Mouse (Mus musculus) liver, embryonic 11.5 days (tissue): ENCODE results near the gene Hmg20b. TPM values are rescaled to one million over a fixed set of nuclear protein-coding genes. Genes with fewer than 3 reads are reported as not detected.

Source experiments
- ATAC-seq: fragments of 200-750 bp; cut with Nextera tagmentation; replicated peaks from 2 replicates; pipeline ENCODE4 v1.8.0; 2017; ENCODE audit warnings: moderate number of reproducible peaks, mild to moderate bottlenecking, moderate TSS enrichment, moderate library complexity; ENCODE audit not compliant: low FRiP score
- DNase-seq: peaks from one replicate; pipeline ENCODE4 v3.0.0-alpha.2; 2017; ENCODE audit warnings: low spot score
- H3K27ac ChIP-seq: fragments of 300-500 bp; sonication (generic); 2 replicates; pipeline ENCODE4 v1.5.1; 2014; ENCODE audit warnings: mild to moderate bottlenecking, low read depth, low read length, control low read depth
- H3K27me3 ChIP-seq: fragments of 300-500 bp; sonication (generic); replicated peaks from 2 replicates; pipeline ENCODE4 v1.6.1; 2014; ENCODE audit warnings: low read length, mixed read lengths; ENCODE audit not compliant: control insufficient read depth, insufficient read depth
- H3K36me3 ChIP-seq: fragments of 300-500 bp; sonication (generic); 2 replicates; pipeline ENCODE4 v1.6.1; 2014; ENCODE audit warnings: mild to moderate bottlenecking, low read length, moderate library complexity, mixed read lengths; ENCODE audit not compliant: control insufficient read depth, insufficient read depth
- H3K4me1 ChIP-seq: fragments of 300-500 bp; sonication (generic); replicated peaks from 2 replicates; pipeline ENCODE4 v1.6.1; 2014; ENCODE audit warnings: low read length, mixed read lengths; ENCODE audit not compliant: control insufficient read depth, insufficient read depth
- H3K4me2 ChIP-seq: fragments of 300-500 bp; sonication (generic); 2 replicates; pipeline ENCODE4 v1.6.1; 2014; ENCODE audit warnings: mild to moderate bottlenecking, control low read depth, moderate library complexity
- H3K4me3 ChIP-seq: fragments of 300-500 bp; sonication (generic); 2 replicates; pipeline ENCODE4 v1.5.1; 2014; ENCODE audit warnings: low read depth, low read length, control low read depth
- H3K9ac ChIP-seq: fragments of 300-500 bp; sonication (generic); 2 replicates; pipeline ENCODE4 v1.6.1; 2014; ENCODE audit warnings: low read depth, low read length, control low read depth
- H3K9me3 ChIP-seq: fragments of 300-500 bp; sonication (generic); 2 replicates; pipeline ENCODE4 v1.6.1; 2016; ENCODE audit warnings: low read length, inconsistent platforms, mixed read lengths; ENCODE audit not compliant: control insufficient read depth
- WGBS: fragments of 180-500 bp; shearing (Covaris S2); extraction: QIAGEN DNeasy Blood & Tissue Kit; methylation state at CpG from one replicate; pipeline ENCODE4 v1.1.7; 2014; 5-methylcytosine and 5-hydroxymethylcytosine counted together
- polyA plus RNA-seq: library from polyadenylated mRNA; unstranded; fragments of >200 nt; fragmentation: Nextera tagmentation; extraction: Ambion mirVana; gene quantifications from 2 replicates; pipeline ENCODE4 v1.2.1, GENCODE M21; 2014

Gene Hmg20b
- polyA plus RNA-seq, 1 experiment from 2014 or later = 68.6 TPM

GRCm38 (mm10) chr10:81363436-81364346 lies 13.4 kb upstream of the Hmg20b start:
- peak overlapping the region; percentile 70 for H3K27ac ChIP-seq

GRCm38 (mm10) chr10:81362336-81362949 lies 12.2 kb upstream of the Hmg20b start:
- Histone ChIP-seq H3K36me3 (peaks cover 22% of the 10 kb centered on the region; the same call in 1 of the 2 replicates), H3K9ac (peak overlapping the region; percentile 32; the same call in 1 of the 2 replicates)

More at GRCm38 (mm10) chr10:81363436-81364346, 13.4 kb upstream of the Hmg20b start:
- no peak for DNase-seq
- Histone ChIP-seq H3K4me2 (peak overlapping the region; percentile 61), H3K9ac (peak overlapping the region; percentile 32), H3K4me1 (peaks cover 67% of the 10 kb centered on the region), H3K9me3 (no peaks in the 10 kb centered on the region), H3K36me3 (peaks cover 35% of the 10 kb centered on the region), H3K4me3 (peak overlapping the region; percentile 18), H3K27me3 (no peaks in the 10 kb centered on the region)
- peak; percentile 27; the same call in 1 of the 2 replicates for ATAC-seq
- WGBS = 28% methylated on average over 54 of the region's 54 CpGs

GRCm38 (mm10) chr10:81360721-81361120 lies 10.4 kb upstream of the Hmg20b start:
- Histone ChIP-seq H3K4me1 (peaks cover 90% of the 10 kb centered on the region), H3K9ac (peak overlapping the region; percentile 0), H3K4me3 (no peak overlapping the region), H3K36me3 (peaks cover 16% of the 10 kb centered on the region; the same call in 1 of the 2 replicates), H3K4me2 (peak overlapping the region; percentile 2), H3K27me3 (no peaks in the 10 kb centered on the region), H3K27ac (peak overlapping the region; percentile 47; the same call in 1 of the 2 replicates), H3K9me3 (no peaks in the 10 kb centered on the region)
- WGBS = 69% methylated on average over 8 of the region's 8 CpGs
- ATAC-seq (no peak), DNase-seq (no peak)

More at GRCm38 (mm10) chr10:81362336-81362949, 12.2 kb upstream of the Hmg20b start:
- peaks cover 78% of the 10 kb centered on the region for H3K4me1 ChIP-seq
- DNase-seq = no peak
- peak overlapping the region; percentile 61 for H3K4me2 ChIP-seq
- ATAC-seq = peak; percentile 79
- H3K27me3 ChIP-seq = no peaks in the 10 kb centered on the region
- 49% methylated on average over 12 of the region's 12 CpGs for WGBS
- H3K27ac ChIP-seq = peak overlapping the region; percentile 70
- H3K9me3 ChIP-seq = no peaks in the 10 kb centered on the region
- peak overlapping the region; percentile 16 for H3K4me3 ChIP-seq

GRCm38 (mm10) chr10:81358841-81359240 lies 8.6 kb upstream of the Hmg20b start:
- Histone ChIP-seq H3K4me1 (peaks cover 84% of the 10 kb centered on the region), H3K27ac (peak overlapping the region; percentile 77), H3K9ac (peak overlapping the region; percentile 90), H3K27me3 (no peaks in the 10 kb centered on the region), H3K36me3 (peaks cover 16% of the 10 kb centered on the region; the same call in 1 of the 2 replicates), H3K4me3 (peak overlapping the region; percentile 94), H3K9me3 (no peaks in the 10 kb centered on the region), H3K4me2 (peak overlapping the region; percentile 99)
- DNase-seq = no peak
- no peak for ATAC-seq
- WGBS = 37% methylated on average over 1 of the region's 1 CpGs

- peaks cover 78% of the 10 kb centered on the region for H3K4me1 ChIP-seq
- no peaks in the 10 kb centered on the region for H3K27me3 ChIP-seq
- 26% methylated on average over 4 of the region's 4 CpGs for WGBS
- H3K4me3 ChIP-seq = peak overlapping the region; percentile 94
- peak overlapping the region; percentile 99 for H3K4me2 ChIP-seq
- DNase-seq (no peak), ATAC-seq (no peak)
- peaks cover 13% of the 10 kb centered on the region; the same call in 1 of the 2 replicates for H3K36me3 ChIP-seq
- H3K9me3 ChIP-seq = no peaks in the 10 kb centered on the region
- H3K27ac ChIP-seq = peak overlapping the region; percentile 83
- peak overlapping the region; percentile 90 for H3K9ac ChIP-seq
Measured at GRCm38 (mm10) chr10:81358209-81358608, 7.9 kb upstream of the Hmg20b start.

GRCm38 (mm10) chr10:81356991-81357844 lies 6.9 kb upstream of the Hmg20b start, which contains the start of gene Mfsd12:
TSS of gene Mfsd12 (plus strand) at chr10:81357491.
- ATAC-seq (peak; percentile 85), DNase-seq (peak; percentile 85)
- 2% methylated on average over 76 of the region's 79 CpGs for WGBS
- Histone ChIP-seq H3K4me2 (peak within 1 kb of the TSS; percentile 99), H3K36me3 (peaks cover 10% of the 10 kb centered on the region; the same call in 1 of the 2 replicates), H3K9ac (peak within 1 kb of the TSS; percentile 90), H3K4me1 (peaks cover 76% of the 10 kb centered on the region), H3K4me3 (peak within 1 kb of the TSS; percentile 94), H3K27me3 (no peaks in the 10 kb centered on the region), H3K27ac (peak within 1 kb of the TSS; percentile 83), H3K9me3 (no peaks in the 10 kb centered on the region)

- H3K9ac ChIP-seq = peak overlapping the region; percentile 54
- ATAC-seq = no peak
Measured at GRCm38 (mm10) chr10:81356352-81356990, 6.2 kb upstream of the Hmg20b start.

More at GRCm38 (mm10) chr10:81356352-81356990, 6.2 kb upstream of the Hmg20b start:
- WGBS = 36% methylated on average over 12 of the region's 12 CpGs
- Histone ChIP-seq H3K9me3 (no peaks in the 10 kb centered on the region), H3K36me3 (peaks cover 10% of the 10 kb centered on the region; the same call in 1 of the 2 replicates), H3K4me1 (peaks cover 76% of the 10 kb centered on the region), H3K27me3 (no peaks in the 10 kb centered on the region), H3K4me3 (peak overlapping the region; percentile 94), H3K27ac (peak overlapping the region; percentile 66; the same call in 1 of the 2 replicates), H3K4me2 (peak overlapping the region; percentile 99)
- no peak for DNase-seq
